Mouse (Mus musculus) C2C12 (cell line): ENCODE measurements around the gene Phactr3.

Experiments
- CEBPB ChIP-seq: IDR thresholded peaks from one replicate; pipeline ENCODE4 v1.6.1; 2011; ENCODE audit warnings: low read depth, mild to moderate bottlenecking, control low read depth, moderate library complexity
- CTCF ChIP-seq: IDR thresholded peaks from one replicate; pipeline ENCODE4 v1.5.1; 2011; ENCODE audit not compliant: control insufficient read depth, insufficient read depth, insufficient read length
- FOSL1 ChIP-seq: IDR thresholded peaks from one replicate; pipeline ENCODE4 v1.8.0; 2011; ENCODE audit warnings: mild to moderate bottlenecking, low read length; ENCODE audit not compliant: poor library complexity, insufficient read depth, severe bottlenecking
- MAX ChIP-seq: IDR thresholded peaks from one replicate; pipeline ENCODE4 v1.6.1; 2011; ENCODE audit warnings: mild to moderate bottlenecking, control low read depth
- MYOD1 ChIP-seq: IDR thresholded peaks from one replicate; pipeline ENCODE4 v1.6.1; 2011; ENCODE audit warnings: low read depth; ENCODE audit not compliant: control insufficient read depth, insufficient read length
- MYOG ChIP-seq: IDR thresholded peaks from one replicate; pipeline ENCODE4 v1.6.1; 2011; ENCODE audit not compliant: control insufficient read depth, insufficient read length; ENCODE audit errors: extremely low read depth
- USF1 ChIP-seq: IDR thresholded peaks from one replicate; pipeline ENCODE4 v1.6.1; 2011; ENCODE audit warnings: low read depth, mild to moderate bottlenecking, control low read depth, moderate library complexity

DNA sequence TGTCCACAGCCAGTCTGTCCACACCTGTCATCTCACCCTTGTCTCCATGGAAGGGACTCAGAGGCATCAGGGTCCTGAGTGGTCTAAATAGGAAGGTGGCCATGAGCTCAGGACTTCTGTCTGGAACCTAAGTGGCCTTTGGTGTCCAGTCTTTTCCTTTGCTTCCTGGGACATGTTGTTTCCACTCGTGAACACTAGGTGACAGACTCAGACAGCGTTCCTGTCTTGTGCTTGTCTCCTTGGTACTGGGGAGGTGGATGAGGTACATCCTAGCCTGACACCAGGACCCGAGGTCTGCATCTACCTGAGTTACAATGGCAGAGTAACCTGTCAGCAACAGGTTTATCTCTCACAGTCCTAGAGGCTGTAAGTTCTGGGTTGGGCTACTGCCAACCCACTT lies 162.4 kb downstream of the Phactr3 start:
- TF ChIP-seq CTCF (no peak), MAX (no peak), CEBPB (no peak), MYOG (no peak), MYOD1 (no peak), FOSL1 (no peak), USF1 (no peak)
